Comparison of ENCODE assay signal across 8 mouse cellular contexts in the genomic region with DNA sequence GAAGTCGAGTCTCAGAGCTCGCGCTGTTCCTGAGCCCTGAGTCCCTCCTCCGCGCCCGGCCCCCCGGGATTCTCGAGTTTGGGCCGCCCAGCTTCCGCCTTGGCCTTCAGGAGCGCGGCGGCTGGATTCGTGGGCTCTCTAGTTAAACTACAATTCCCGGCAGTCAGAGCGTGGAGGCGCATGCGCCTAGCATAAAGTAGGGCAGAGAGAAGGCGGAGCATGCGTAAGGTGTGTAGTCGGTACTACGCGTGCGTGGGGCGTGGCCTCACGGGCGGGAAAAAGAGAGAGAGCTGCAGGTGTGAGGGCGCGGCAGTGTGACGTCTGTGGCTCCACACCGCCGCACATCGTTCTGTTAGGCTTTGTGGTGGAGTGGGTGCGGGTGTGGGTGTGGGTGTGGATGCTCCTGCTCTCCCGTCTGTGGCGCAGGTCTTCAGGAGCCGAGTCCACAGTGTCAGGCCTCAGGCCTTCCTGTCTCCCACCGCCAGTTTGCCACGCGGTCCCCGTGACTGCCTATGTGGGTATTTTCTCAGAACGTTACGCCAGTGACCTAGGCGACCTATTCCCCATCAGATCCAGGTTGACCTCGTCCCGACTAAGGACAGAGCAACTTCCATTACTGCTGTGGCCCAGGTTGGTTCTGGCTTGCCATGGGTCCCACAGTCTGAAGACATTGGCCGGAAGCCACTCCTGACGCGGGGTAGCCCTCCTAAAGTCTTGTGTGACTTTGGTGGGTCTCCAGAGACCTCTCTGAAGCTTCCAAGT. TPM values are rescaled to one million over a fixed set of nuclear protein-coding genes. Genes with fewer than 3 reads are reported as not detected.
A peak's percentile ranks its signal among the peaks of the same experiment; 100 is the strongest.
DNase-seq lines count a peak whose midpoint lies in the region; ATAC-seq and TF ChIP-seq lines count a peak whose summit lies in the region.

A gene (minus strand): TSS at position 168 of the 762 bp plus-strand sequence.
A gene (plus strand): TSS at position 257 of the 762 bp plus-strand sequence.

- TF ChIP-seq CTCF in brain, embryonic 14.5 days (IDR thresholded peaks at IDR 0.05; ENCODE audit: borderline replicate concordance, extremely low read depth, insufficient read depth, insufficient read length): no peak
- TF ChIP-seq CTCF in liver, adult 2 months (IDR thresholded peaks at IDR 0.05; ENCODE audit: low read depth, low read length): no peak

- peak; percentile 88 for ATAC-seq in heart, embryonic 11.5 days (replicated peaks; ENCODE audit: insufficient number of reproducible peaks, low FRiP score, low TSS enrichment)
- peak; percentile 95 for ATAC-seq in kidney, embryonic 16.5 days (ENCODE audit: low FRiP score, low TSS enrichment)

- H3K4me3 ChIP-seq in erythroblast, embryonic 14.5 days (replicated peaks): peak within 1 kb of the TSS; percentile 71
- H3K4me3 ChIP-seq in heart, embryonic 11.5 days (ENCODE audit: low read depth, low read length): peak within 1 kb of the TSS; percentile 74
- peak within 1 kb of the TSS; percentile 74 for H3K4me3 ChIP-seq in kidney, embryonic 16.5 days (ENCODE audit: low read length)
- peak within 1 kb of the TSS; percentile 71 for H3K4me3 ChIP-seq in liver, adult 2 months (ENCODE audit: insufficient read depth, low read depth, low read length)
- peak within 1 kb of the TSS; percentile 70 for H3K4me3 ChIP-seq in myocyte

- H3K4me1 ChIP-seq in erythroblast, embryonic 14.5 days (ENCODE audit: control insufficient read depth): peaks cover 23% of the 10 kb centered on the region
- H3K4me1 ChIP-seq in heart, embryonic 11.5 days (ENCODE audit: control insufficient read depth, insufficient read depth, low read length): peaks cover 15% of the 10 kb centered on the region
- peaks cover 19% of the 10 kb centered on the region for H3K4me1 ChIP-seq in kidney, embryonic 16.5 days (ENCODE audit: insufficient read depth, low read length)
- H3K4me1 ChIP-seq in liver, adult 2 months (ENCODE audit: control insufficient read depth, insufficient read depth, low read length): peaks cover 7% of the 10 kb centered on the region

- peaks cover 14% of the 10 kb centered on the region for H3K36me3 ChIP-seq in erythroblast, embryonic 14.5 days (ENCODE audit: control insufficient read depth)
- H3K36me3 ChIP-seq in heart, embryonic 11.5 days (ENCODE audit: control insufficient read depth, insufficient read depth, low read length): peaks cover 10% of the 10 kb centered on the region
- H3K36me3 ChIP-seq in kidney, embryonic 16.5 days (ENCODE audit: insufficient read depth, low read length): peaks cover 16% of the 10 kb centered on the region
- H3K36me3 ChIP-seq in liver, adult 2 months (ENCODE audit: control insufficient read depth, insufficient read depth, low read length): no peaks in the 10 kb centered on the region; the same call in 1 of the 2 replicates
- H3K36me3 ChIP-seq in myocyte (ENCODE audit: control insufficient read depth, insufficient read depth): no peaks in the 10 kb centered on the region
- H3K36me3 ChIP-seq in splenic B cell, adult 2 months (ENCODE audit: control insufficient read depth, insufficient read depth, low read length, poor library complexity, severe bottlenecking): peaks cover 2% of the 10 kb centered on the region; the same call in 1 of the 2 replicates

- peak within 1 kb of the TSS; percentile 92 for H3K4me2 ChIP-seq in heart, embryonic 11.5 days
- H3K4me2 ChIP-seq in kidney, embryonic 16.5 days (replicated peaks; ENCODE audit: low read depth, low read length): peak within 1 kb of the TSS; percentile 78
- H3K4me2 ChIP-seq in myocyte (ENCODE audit: low read depth): peak within 1 kb of the TSS; percentile 79

- no peaks in the 10 kb centered on the region for H3K79me2 ChIP-seq in liver, adult 2 months (ENCODE audit: control insufficient read depth, insufficient read depth, low read length)
- H3K79me2 ChIP-seq in myocyte (ENCODE audit: control insufficient read depth, insufficient read depth): peaks cover 4% of the 10 kb centered on the region

- peak; percentile 93 to 95 for DNase-seq in B cell, adult 2 months
- peak; percentile 98 for DNase-seq in brain, embryonic 14.5 days (ENCODE audit: low read depth)
- DNase-seq in liver, adult 2 months (ENCODE audit: extremely low read depth, low read depth, low spot score): peak; percentile 87
- DNase-seq in splenic B cell, adult 2 months (ENCODE audit: low read depth, low spot score): peak; percentile 97

- H3ac ChIP-seq in myocyte (ENCODE audit: control insufficient read depth, insufficient read length): peak within 1 kb of the TSS; percentile 7

- 15% methylated on average over 49 of the region's 49 CpGs for WGBS in heart, embryonic 11.5 days (ENCODE audit: insufficient replicate concordance)
- 16% methylated on average over 49 of the region's 49 CpGs for WGBS in kidney, embryonic 16.5 days
- 16% methylated on average over 49 of the region's 49 CpGs for WGBS in liver, adult 2 months

- peak; percentile 59; the same call in 1 of the 2 replicates for TF ChIP-seq POLR2A in brain, embryonic 14.5 days (IDR thresholded peaks at IDR 0.05; ENCODE audit: borderline replicate concordance, extremely low read depth, insufficient read depth, insufficient read length, poor library complexity, severe bottlenecking)
- 0 out of 2 replicates have a peak, but pooled peaks have one; percentile 23 for TF ChIP-seq POLR2A in liver, adult 2 months (IDR thresholded peaks at IDR 0.05; ENCODE audit: extremely low read depth, insufficient read depth, low read length)
- TF ChIP-seq POLR2A in myocyte (IDR thresholded peaks at IDR 0.05; ENCODE audit: insufficient read length, low read depth): peak; percentile 68

- no peaks in the 10 kb centered on the region for H3K9me3 ChIP-seq in erythroblast, embryonic 14.5 days (ENCODE audit: control insufficient read depth, low read length)
- H3K9me3 ChIP-seq in heart, embryonic 11.5 days (replicated peaks; ENCODE audit: control insufficient read depth, low read length): no peaks in the 10 kb centered on the region
- H3K9me3 ChIP-seq in kidney, embryonic 16.5 days (ENCODE audit: low read length): no peaks in the 10 kb centered on the region

- no peaks in the 10 kb centered on the region for H3K27me3 ChIP-seq in erythroblast, embryonic 14.5 days (ENCODE audit: control insufficient read depth)
- H3K27me3 ChIP-seq in heart, embryonic 11.5 days (ENCODE audit: control insufficient read depth, insufficient read depth, low read length): no peaks in the 10 kb centered on the region
- H3K27me3 ChIP-seq in kidney, embryonic 16.5 days (ENCODE audit: insufficient read depth, low read length): no peaks in the 10 kb centered on the region
- H3K27me3 ChIP-seq in liver, adult 2 months (ENCODE audit: control insufficient read depth, insufficient read depth, low read length): no peaks in the 10 kb centered on the region
- no peaks in the 10 kb centered on the region for H3K27me3 ChIP-seq in myocyte (ENCODE audit: control insufficient read depth, insufficient read depth, insufficient read length)
- H3K27me3 ChIP-seq in splenic B cell, adult 2 months (ENCODE audit: control insufficient read depth, insufficient read depth, low read length, poor library complexity, severe bottlenecking): no peaks in the 10 kb centered on the region

- H3K9ac ChIP-seq in heart, embryonic 11.5 days (ENCODE audit: low read depth, low read length): peak within 1 kb of the TSS; percentile 91
- peak within 1 kb of the TSS; percentile 89 for H3K9ac ChIP-seq in kidney, embryonic 16.5 days (replicated peaks; ENCODE audit: low read length)
- peak within 1 kb of the TSS; percentile 77 for H3K9ac ChIP-seq in liver, adult 2 months (ENCODE audit: low read depth, low read length)

- H3K27ac ChIP-seq in heart, embryonic 11.5 days (ENCODE audit: low read depth, low read length): no peak within 1 kb of the TSS
- peak within 1 kb of the TSS; percentile 48; the same call in 1 of the 2 replicates for H3K27ac ChIP-seq in kidney, embryonic 16.5 days (ENCODE audit: low read length)
- no peak within 1 kb of the TSS for H3K27ac ChIP-seq in liver, adult 2 months (replicated peaks; ENCODE audit: insufficient read depth, low read depth, low read length)

TF ChIP-seq in myocyte, 11 proteins besides CTCF, POLR2A, EP300 and RAD21:
- no peak for TF ChIP-seq MAX (IDR thresholded peaks at IDR 0.05; ENCODE audit: low read depth)
- no peak for TF ChIP-seq USF1 (IDR thresholded peaks at IDR 0.05; ENCODE audit: low read depth)
- peak in 1 of 3 experiments; percentile 44 for TF ChIP-seq MYOD1 (IDR thresholded peaks at IDR 0.05; ENCODE audit: control insufficient read depth in 1 of 3, insufficient read length in 2 of 3, low read depth in 2 of 3)
- TF ChIP-seq MYOG (IDR thresholded peaks at IDR 0.05; ENCODE audit: control insufficient read depth in 1 of 3, insufficient read depth in 1 of 3, insufficient read length in 2 of 3, low read depth in 2 of 3): no peak
- no peak for TF ChIP-seq REST (IDR thresholded peaks at IDR 0.05; ENCODE audit: insufficient read depth, insufficient read length)
- TF ChIP-seq TCF12 (IDR thresholded peaks at IDR 0.05; ENCODE audit: insufficient read depth, poor library complexity, severe bottlenecking): no peak
- TF ChIP-seq POLR2AphosphoS2 (IDR thresholded peaks at IDR 0.05; ENCODE audit: insufficient read length, low read depth): peak; percentile 73
- no peak for TF ChIP-seq TCF3 (IDR thresholded peaks at IDR 0.05; ENCODE audit: insufficient read length, low read depth)
- TF ChIP-seq E2F4 (IDR thresholded peaks at IDR 0.05; ENCODE audit: insufficient read depth): peak; percentile 75
- TF ChIP-seq CEBPB (IDR thresholded peaks at IDR 0.05; ENCODE audit: insufficient read depth, poor library complexity, severe bottlenecking): no peak
- TF ChIP-seq SRF (IDR thresholded peaks at IDR 0.05; ENCODE audit: control insufficient read depth, insufficient read length, low read depth): no peak

RNA-seq across cellular contexts. Expression of the first gene that starts in this region (rescaled TPM):
- polyA plus RNA-seq in brain, embryonic 14.5 days (2012; rRNA removed): 44.9 and 47.9 TPM in 2 replicates
- 1.0 and 1.4 TPM in 2 replicates for polyA plus RNA-seq in erythroblast, embryonic 14.5 days (2012)
- 11.1 and 12.6 TPM in 2 replicates for polyA plus RNA-seq in heart, embryonic 11.5 days (2014; fragmentation: Nextera tagmentation; extraction: Ambion mirVana)
- 29.0 and 31.1 TPM in 2 replicates for polyA plus RNA-seq in kidney, embryonic 16.5 days (2015; fragmentation: Nextera tagmentation; extraction: Ambion mirVana)
- total RNA-seq in liver, adult 2 months (2014; rRNA removed): 4.0 and 5.6 TPM in 2 replicates
- polyA plus RNA-seq in liver, adult 2 months (2012; rRNA removed): 10.4 and 10.6 TPM in 2 replicates
- 25.3 TPM for polyA plus RNA-seq in myocyte (2012; fragmentation: generic; extraction: Trizol)

RNA-seq across cellular contexts. Expression of the second gene that starts in this region (rescaled TPM):
- polyA plus RNA-seq in brain, embryonic 14.5 days (2012; rRNA removed): 2.1 and 2.7 TPM in 2 replicates
- polyA plus RNA-seq in erythroblast, embryonic 14.5 days (2012): not detected in 2 replicates
- 0.44 and 0.59 TPM in 2 replicates for polyA plus RNA-seq in heart, embryonic 11.5 days (2014; fragmentation: Nextera tagmentation; extraction: Ambion mirVana)
- polyA plus RNA-seq in kidney, embryonic 16.5 days (2015; fragmentation: Nextera tagmentation; extraction: Ambion mirVana): 1.7 and 1.9 TPM in 2 replicates
- total RNA-seq in liver, adult 2 months (2014; rRNA removed): not detected in 2 replicates
- polyA plus RNA-seq in liver, adult 2 months (2012; rRNA removed): 0.07 and 0.11 TPM in 2 replicates
- 0.24 TPM for polyA plus RNA-seq in myocyte (2012; fragmentation: generic; extraction: Trizol)
